Mouse (Mus musculus) ovary, postnatal 14 days (tissue): Measurements from ENCODE around the gene Ddx1.
"Not testable (repeated sequence)": the region's sequence is repeated elsewhere in the genome, so short reads cannot be mapped to it uniquely, and the experiment has no call there.

Experiments used
- DNase-seq: peaks from one replicate; pipeline ENCODE4 v3.0.0; 2022; ENCODE audit warnings: low spot score

Gene Ddx1

DNA sequence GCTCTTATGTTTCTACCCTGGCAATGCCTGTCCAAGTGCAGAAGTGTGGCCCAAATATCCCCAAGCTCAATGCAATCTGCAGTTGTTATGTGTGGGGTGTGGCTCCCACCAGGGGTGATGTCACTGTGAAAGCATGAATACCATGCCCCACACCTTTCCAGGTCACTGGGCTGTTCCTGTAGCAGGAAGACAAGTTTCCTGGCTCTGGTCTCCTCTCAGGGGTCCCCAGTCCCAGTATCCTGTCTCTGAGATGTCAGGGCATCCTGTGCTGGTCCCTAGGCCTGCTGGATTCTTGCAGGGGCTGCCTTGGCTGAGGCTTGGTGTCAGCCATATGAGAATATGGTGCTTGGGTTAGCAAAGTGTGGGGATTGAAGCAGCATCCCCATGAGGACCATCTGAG, 46.7 kb downstream of the Ddx1 start:
- no peak for DNase-seq

DNA sequence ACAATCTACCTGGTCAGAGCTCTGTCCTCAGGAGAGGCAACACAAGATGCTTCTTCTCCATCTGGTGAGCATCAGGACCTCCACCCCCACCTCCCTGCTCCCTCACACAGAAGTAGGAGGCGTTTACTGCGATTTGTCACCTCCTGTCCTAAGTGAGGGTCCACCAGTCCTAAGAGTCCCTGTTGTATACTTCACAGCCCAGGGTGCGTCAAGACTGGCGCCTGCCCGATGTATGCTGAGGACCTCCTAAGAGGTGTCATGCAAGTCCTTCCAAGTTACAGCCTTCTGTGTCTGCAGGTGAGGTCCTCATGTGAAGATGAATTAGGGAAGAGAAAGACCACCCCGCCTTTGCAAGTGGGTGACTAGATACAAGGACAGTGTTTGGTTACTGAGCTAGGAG, 48.4 kb downstream of the Ddx1 start:
- no peak for DNase-seq

DNA sequence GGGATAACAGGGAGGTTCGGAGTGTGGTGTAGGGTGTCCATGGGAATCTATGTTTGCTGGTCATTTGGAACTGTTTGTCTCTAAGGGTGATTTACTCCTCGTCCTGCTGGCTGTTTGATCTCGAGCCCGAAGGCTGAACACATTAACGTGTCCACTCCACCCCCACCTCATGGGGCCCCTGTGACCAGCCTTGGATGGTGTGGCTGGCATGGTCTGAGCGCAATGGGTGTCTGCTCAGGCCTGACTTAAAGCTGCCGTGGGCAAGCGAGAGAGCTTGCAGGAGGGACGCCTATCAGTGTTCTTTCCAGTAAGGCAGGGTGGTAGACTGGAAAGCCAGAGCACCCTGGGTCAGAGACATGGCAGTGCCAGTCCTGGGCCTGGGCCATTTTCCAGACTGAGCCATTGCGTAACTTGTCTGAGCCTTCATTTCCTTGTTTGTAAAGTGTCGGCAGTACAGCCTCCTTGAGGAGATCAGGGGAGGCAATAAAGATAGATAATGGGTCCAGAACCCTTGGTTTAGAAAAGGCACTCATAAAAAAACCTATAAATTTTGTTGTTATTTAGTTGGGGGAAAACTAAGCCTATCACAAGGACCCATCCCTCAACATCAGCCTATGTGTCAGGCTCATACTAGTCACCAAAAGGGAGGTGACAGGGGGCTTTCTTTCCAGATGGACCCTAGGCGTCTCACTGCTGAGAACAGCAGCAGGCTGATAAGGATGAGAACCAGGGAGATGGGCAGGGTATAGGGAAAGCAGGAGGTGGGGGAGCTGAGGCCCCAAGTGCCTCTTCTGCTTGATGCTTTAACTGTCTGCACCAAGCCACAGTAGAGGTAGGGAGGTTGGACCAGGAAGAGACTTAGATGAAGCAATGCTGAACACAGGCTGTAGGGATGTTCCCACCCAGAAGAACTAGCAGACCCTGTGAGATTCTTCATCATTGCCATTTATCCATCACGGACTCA, 49.4 kb downstream of the Ddx1 start:
- DNase-seq = no peak

DNA sequence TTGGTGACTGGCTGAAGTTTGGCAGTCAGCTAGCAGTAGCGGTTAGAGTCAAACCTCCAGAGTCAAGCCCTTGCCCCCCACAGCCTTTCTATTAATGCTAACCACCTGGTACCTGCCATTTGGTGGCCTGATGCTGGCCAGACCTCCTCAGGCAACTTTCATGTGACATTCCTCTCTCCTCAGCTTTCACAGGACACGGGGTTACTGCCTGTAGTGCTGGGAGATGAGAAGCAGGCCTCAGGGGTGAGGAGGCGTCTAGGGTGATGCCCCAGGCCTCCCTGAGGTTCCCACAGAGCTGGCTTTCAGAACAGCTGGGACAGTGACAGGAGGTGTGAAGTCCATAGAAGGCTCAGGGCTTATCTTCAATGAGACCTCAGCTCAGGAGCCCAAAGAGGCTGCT, 50.9 kb downstream of the Ddx1 start:
- no peak for DNase-seq

DNA sequence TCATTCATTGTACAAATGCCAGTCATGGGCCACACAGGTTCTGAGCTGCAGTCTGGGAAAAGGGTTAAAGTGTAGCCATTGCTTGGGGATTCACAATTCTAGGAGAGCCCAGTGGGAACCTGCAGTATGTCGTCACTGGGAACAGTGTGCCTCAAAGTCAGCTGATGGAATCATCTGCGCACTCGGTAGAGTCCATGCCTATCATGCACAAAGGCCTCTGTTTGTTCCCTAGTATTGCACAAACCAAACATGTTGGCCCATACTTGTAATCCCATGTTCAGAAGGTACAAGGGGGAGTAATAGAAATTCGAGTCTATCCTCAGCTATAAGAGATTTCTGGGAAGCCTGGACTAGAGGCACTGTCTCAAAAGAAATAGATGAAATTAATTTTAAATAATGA, 52.9 kb downstream of the Ddx1 start:
- no peak for DNase-seq

DNA sequence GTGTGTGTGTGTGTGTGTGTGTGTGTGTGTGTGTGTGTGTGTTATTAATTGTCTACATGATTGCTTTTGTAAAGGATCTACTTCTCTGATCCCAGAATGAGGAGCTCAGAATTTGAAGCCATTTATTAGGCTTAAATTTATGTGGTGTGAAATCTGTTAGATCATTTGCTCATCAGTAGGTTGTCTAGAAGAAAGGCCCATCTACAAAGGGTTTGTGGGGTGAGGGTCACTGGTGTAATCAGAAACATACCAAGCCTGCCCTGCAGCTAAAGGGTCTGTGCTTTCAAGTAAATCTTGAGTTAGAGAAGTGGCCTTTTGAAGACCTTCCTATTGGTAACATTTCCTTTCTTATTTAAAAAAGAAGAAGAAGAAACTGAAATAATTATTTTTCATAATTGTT, 53.5 kb downstream of the Ddx1 start:
- no peak for DNase-seq

DNA sequence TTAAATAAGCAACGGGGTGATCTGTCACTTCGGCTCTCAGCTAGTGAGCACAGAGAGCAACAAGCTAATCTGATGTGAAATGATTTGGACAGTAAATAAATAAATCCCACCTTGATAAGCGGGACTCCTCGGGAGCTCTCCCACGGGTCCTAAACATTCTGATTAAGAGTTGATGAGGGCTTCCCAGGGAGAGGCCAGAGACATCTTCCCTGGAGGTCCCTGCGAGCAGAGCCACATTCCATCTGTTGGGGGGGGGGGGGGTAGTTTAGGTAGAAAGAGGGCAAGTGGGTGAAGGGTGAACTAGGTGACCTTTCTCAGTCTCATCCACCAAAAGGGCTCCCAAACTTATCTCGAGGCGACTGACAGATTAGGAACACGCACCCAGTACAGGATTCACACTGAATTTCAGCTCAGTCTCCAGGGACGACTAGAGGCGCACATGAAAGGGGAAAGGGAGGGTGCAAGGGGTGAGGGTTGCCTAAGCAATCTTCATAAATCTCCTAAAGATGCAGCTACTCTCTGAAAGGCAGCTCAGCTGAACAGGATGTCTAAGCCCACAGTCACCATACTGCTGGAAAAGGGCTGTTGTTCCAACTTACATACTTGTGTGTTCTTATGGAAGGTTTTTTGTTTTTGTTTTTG, 60.8 kb downstream of the Ddx1 start:
- DNase-seq = no peak

DNA sequence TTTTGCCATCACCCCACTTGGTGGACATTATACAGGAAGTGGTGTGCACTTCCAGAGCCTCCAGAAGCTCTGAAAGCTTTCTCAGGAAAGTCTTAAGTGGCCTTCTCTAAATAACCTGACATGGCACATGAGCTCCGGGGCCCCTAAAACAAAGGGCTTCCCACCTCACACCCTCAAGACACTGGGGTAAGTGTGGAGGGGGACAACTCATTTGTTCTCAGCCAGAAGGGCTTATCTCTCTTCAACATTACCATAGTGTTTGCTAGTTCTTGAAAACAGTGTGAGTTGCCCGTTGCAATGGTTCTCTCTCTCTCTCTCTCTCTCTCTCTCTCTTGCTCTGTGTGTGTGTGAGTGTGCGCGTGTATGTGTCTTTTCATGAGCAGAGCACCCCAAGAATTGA, 62.8 kb downstream of the Ddx1 start:
- no peak for DNase-seq

DNA sequence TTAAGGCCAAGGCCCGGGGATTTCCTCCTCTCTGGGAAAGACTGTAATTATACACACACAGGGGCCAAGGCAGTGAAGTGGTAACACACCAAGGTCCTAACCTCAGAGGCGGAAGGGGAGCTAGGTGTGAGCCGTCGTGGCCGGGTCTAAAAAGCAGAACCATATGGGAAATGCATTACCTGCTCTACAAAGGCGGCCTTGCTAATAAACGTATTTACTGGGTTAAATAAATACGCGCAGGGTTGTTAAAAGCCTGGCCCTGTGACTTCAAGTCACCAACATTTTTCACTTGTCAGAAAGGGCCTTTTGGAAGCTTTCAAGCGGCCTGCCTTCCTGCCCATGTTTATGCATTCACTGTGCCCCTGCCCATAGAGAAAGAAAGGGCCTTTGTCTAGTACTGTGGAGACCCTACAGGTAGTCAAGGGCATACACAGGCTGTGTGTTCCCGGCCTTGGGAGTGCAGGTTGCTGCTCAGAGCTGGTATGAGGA, 64.1 kb downstream of the Ddx1 start:
- DNase-seq = no peak

DNA sequence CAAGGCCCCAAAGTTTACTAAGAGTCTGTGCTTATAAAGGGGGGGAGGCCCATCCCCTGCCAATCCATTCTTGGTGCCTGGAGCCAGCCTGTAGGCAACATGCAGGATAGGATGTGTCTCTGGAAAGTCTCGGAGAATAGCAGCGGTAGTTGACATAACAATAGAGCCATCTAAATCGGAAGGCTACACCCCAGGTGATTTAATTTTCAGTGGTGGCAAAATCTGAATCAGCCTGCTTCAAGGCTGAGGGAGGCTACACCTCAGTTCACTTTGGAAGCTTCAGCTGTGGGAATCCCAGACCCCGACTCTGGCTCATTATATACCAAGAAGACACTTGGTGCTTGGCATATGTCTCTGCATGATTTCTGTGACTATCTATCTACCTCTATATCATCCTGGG, 64.9 kb downstream of the Ddx1 start:
- not testable (repeated sequence) for DNase-seq

DNA sequence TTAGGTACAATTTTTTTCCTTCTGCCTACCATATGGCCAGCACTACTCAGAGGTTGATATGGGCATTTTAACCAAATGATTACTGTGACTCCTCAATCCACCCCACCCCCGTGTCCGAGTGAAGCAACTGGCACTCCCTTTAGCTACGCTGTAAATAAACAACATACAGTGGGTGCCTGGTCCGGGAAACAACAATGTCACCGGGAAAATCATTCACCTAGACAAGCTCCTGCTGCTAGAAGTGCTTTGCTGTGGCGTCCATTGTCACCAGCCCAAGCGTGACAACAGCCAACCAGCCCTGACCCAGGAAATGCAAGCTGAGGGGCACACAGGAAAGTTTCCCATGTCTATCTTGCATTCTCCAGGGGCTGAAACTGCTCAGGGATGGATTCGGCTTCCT, 66.8 kb downstream of the Ddx1 start:
- DNase-seq = no peak

DNA sequence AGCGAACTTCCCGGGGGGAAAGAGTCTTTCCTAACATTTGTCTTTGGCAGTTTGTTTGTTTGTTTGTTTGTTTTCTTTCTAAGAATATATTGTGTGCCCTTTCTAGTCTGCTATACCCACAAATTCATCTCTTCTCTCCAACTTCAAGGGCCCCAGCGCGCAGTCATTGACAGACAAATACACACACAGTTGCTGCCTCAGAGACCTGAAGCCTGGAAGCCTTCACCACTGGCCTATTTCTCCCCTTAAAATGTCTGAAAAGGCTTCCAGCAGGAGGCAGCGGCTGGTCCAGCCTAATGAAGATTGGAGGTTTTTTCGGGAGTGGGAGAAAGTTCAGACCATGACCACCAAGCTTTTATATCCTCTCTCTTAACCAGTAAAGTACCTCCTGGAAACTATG, 67.3 kb downstream of the Ddx1 start:
- DNase-seq = no peak

DNA sequence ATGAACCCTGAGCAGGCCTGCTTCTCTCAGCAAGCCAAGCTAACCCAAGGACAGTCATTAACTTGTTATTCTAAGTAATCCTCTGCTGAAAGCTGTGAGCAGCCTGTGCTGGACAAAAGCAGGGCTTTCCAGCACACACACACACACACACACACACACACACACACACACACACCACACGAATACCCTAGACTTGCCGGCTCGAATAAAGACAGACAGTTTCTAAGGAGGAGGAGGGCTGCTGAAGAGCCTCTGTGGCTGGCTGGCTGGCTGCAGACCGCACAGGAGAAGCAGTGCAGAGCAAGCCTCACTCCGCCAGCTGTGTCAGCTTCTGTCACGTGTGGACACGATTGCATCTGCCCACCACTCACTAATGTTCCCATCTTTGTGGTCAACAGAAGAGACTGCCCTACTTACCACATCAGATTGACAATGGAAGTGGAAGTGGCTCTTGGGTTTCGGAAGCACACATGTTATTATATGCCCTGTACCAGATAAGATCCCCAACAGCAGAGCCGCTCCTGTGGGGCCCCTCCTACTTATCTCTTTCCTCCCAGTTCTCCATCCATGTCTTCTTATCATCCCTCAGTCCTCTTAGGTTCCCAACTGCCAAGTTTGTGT, 68.2 kb downstream of the Ddx1 start:
- no peak for DNase-seq

DNA sequence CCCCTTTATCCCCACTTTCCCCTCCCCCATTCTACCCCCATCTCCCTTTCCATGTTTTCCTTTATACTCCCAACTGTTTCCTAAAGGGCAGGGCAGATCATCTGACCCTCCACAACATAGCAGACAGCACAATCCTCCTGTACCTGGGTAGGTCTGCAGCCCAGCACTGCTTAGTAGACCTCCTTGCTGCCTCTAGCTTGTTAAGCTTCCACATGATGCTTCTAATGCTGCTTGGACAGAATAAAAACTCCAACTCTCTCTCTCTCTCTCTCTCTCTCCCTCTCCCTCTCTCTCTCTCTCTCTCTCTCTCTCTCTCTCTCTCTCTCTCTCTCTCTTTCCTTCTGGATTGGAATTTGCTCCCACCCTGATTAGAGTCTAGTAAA, 68.7 kb downstream of the Ddx1 start:
- DNase-seq = no peak

DNA sequence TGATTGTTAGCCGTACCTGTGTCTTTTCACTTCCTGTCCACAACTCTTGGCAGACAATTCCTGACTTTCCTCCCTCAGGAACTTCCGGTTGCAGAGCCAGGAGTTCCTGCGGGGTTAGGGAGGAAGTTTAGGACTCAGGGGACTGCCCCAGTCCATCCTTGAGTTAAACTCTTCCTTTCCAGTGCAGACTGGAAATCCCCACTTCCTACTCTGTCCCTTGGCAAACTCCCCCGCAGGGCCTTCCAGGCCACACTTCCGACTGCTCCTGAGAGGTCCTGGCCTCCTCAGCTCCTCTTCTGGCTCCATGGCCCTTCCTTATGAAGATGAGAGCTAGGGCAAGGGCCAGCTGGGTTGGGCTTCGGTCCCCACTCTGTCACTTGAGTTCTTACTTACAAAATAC, 71.4 kb downstream of the Ddx1 start:
- no peak for DNase-seq

DNA sequence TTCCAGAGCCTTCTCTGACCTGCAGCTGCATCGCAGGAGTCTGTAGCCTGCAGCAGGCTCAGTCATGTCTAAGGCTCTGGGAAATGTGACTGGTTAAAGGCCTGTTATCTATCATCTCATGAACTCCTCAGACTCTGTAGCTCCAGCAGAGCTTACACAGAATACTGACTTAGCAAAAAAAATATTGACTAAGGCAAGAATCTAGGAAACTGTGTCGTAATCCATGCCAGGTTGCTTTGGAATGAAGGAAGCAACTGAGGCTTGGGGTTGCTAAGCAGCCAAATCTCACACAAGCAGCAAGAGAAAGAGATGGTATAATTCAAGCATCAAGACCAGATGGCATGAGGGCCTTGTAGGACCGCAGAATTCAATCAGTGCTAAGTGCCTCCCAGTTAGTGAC, 72.1 kb downstream of the Ddx1 start:
- DNase-seq = no peak

DNA sequence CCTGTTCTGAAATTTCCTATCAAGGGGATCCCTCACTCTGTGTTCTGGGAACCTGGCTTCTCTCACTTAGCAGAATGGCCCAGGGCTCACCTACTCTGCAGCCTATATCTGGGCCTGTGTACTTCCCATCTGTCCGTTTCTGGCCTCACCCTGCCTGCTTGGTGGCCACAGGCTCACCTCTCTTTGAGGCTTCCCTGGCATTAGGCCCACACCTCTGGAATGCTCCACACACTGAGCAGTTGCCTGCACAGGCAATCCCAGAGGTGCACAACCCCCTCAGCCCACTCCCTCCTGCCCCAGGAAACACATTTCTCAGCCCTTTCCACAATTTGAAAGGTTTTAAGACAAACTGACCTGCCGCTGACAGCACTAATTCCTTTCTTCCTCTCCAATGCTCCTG, 72.9 kb downstream of the Ddx1 start:
- no peak for DNase-seq

DNA sequence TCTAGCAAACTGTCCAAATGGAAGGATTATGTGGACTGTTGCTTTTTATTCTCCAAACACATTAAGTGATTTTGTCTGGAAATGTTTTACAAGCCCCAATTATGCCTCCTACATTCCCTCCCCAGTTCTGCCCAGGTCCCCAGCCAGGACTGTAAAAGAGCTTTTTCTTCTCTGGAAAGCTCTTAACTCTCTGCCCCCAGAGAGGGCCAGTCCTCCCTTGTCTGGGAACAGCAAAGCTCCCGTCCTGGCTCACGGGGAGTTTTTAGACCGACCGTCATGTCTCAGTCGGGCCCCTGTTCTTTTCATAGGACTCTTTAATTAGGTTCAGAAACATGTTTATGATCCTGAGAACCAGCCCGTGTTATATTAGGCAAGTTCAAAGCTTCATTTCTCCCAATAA, 75.0 kb downstream of the Ddx1 start:
- no peak for DNase-seq

DNA sequence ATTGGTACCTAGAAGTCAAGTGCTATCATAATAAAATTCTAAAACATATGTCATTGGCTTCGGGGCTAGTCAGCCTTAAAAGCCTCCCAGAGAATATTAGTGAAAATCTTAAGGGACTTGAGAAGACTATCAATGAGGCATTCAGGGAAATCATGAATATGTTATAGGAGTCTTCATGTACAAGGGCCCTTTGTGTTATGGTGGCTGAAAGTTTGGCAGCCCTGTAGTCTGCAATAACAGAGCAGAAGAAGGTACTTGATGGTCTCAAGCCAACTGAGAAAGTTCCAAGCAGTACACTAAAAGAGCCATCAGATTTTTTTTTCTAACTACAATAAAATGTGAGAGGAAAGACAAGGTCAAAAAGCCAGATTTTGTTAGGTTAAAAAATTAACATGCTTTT, 80.9 kb downstream of the Ddx1 start:
- no peak for DNase-seq

DNA sequence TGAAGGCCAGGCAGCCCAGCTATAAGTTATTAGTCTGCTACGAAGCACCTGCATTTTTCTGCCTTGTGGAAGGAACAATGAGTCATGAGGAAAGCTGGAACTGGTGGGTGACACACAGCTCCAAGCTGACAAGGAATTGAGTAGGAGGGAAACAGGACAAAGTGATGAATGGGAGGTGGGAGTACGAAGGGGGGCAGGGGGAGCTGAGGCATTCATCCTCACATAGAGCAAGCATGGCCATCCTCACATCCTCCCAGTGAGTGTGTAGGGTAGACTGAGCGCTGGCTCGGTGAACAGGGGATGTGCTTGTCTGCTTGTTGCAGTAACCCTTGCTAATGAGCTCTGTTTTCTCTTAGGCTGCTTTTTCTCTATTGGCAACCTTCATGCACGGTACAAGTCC, 81.9 kb downstream of the Ddx1 start:
- DNase-seq = no peak
